Mouse (Mus musculus) MEL (cell line): Measurements from ENCODE around the gene Nup93.

Experiments
- MAZ ChIP-seq: IDR thresholded peaks from 2 replicates; pipeline ENCODE4 v1.6.1; 2012; ENCODE audit warnings: low read depth, mild to moderate bottlenecking, inconsistent platforms, low read length, improper control_type of control experiment
- ZC3H11A ChIP-seq: IDR thresholded peaks from 2 replicates; pipeline ENCODE4 v1.6.1; 2012; ENCODE audit warnings: low read depth, mild to moderate bottlenecking, inconsistent platforms, low read length, improper control_type of control experiment

- TF ChIP-seq ZC3H11A (no peak), MAZ (no peak)
Observed at GRCm38 (mm10) chr8:94361774-94362431, 147.5 kb downstream of the Nup93 start.
